Mouse (Mus musculus): ENCODE measurements around the gene Psmb4. TPM values are rescaled to one million over a fixed set of nuclear protein-coding genes. Genes with fewer than 3 reads are reported as not detected.

Psmb4 gene
- total and polyA plus RNA-seq, 3 experiments, result 212 to 232 (median 223) TPM

GRCm38 (mm10) chr3:94837183-94837890, 49.4 kb downstream of the Psmb4 start, which contains the start of gene Pogz:
Gene Pogz (plus strand): TSS chr3:94837567.
- Histone ChIP-seq H3K27ac (peak within 1 kb of the TSS; percentile 98), H3K4me1 (ENCODE audit: control insufficient read depth, insufficient read depth, low read length) (peaks cover 5% of the 10 kb centered on the region), H3K36me3 (ENCODE audit: control insufficient read depth, insufficient read depth, low read length) (peaks cover 4% of the 10 kb centered on the region), H3K27me3 (ENCODE audit: control insufficient read depth, insufficient read depth, low read length) (peaks cover 2% of the 10 kb centered on the region; the same call in 1 of the 2 replicates), H3K79me2 (replicated peaks; ENCODE audit: control insufficient read depth, insufficient read depth, low read length) (peaks cover 6% of the 10 kb centered on the region), H3K9ac (ENCODE audit: low read depth, low read length) (peak within 1 kb of the TSS; percentile 80), H3K4me3 (peak within 1 kb of the TSS; percentile 80)
- peak; percentile 91 for TF ChIP-seq EP300 (IDR thresholded peaks at IDR 0.05; ENCODE audit: insufficient read depth, low read depth, low read length)
- TF ChIP-seq CTCF (IDR thresholded peaks at IDR 0.05), result no peak
- TF ChIP-seq POLR2A (IDR thresholded peaks at IDR 0.05; ENCODE audit: insufficient read depth, low read depth, low read length), result peak; percentile 44; the same call in 1 of the 2 replicates
- peak; percentile 94 to 96 for DNase-seq
- WGBS, result under 1% methylated on average over 54 of the region's 57 CpGs
- intact Hi-C loops (cut with DNase I), result loop anchor here (1.0 kb wide), 1 partner anchor 16 kb away; no protein-coding TSS in a partner anchor

- Histone ChIP-seq H3K27ac (no peak overlapping the region), H3K4me1 (ENCODE audit: control insufficient read depth, insufficient read depth, low read length) (peaks cover 5% of the 10 kb centered on the region), H3K36me3 (ENCODE audit: control insufficient read depth, insufficient read depth, low read length) (peaks cover 4% of the 10 kb centered on the region), H3K27me3 (ENCODE audit: control insufficient read depth, insufficient read depth, low read length) (peaks cover 2% of the 10 kb centered on the region; the same call in 1 of the 2 replicates), H3K9ac (ENCODE audit: low read depth, low read length) (no peak overlapping the region), H3K4me3 (no peak overlapping the region), H3K79me2 (replicated peaks; ENCODE audit: control insufficient read depth, insufficient read depth, low read length) (peaks cover 6% of the 10 kb centered on the region)
- TF ChIP-seq POLR2A (IDR thresholded peaks at IDR 0.05; ENCODE audit: insufficient read depth, low read depth, low read length) (no peak), EP300 (IDR thresholded peaks at IDR 0.05; ENCODE audit: insufficient read depth, low read depth, low read length) (no peak), CTCF (IDR thresholded peaks at IDR 0.05) (no peak)
- WGBS, result 64% methylated on average over 3 of the region's 3 CpGs
- DNase-seq, result no peak
- intact Hi-C loops (cut with DNase I), result no loop called here
Measured at GRCm38 (mm10) chr3:94835396-94835795, 51.4 kb downstream of the Psmb4 start.

Other genes starting within 250 kb of the Psmb4 start
- not detected for gene Gm10972, start 243.8 kb downstream of the Psmb4 start, total RNA-seq (2021)
- gene Gm10972, start 243.8 kb downstream of the Psmb4 start, polyA plus RNA-seq (2012; rRNA removed), result not detected in 2 replicates
- 1 to 10 TPM; 2.0 to 2.1 TPM for gene Tuft1, start 228.1 kb downstream of the Psmb4 start, total RNA-seq (2021)
- gene Tuft1, start 228.1 kb downstream of the Psmb4 start, polyA plus RNA-seq (2012; rRNA removed), result 1.6 and 1.9 TPM in 2 replicates
- gene Selenbp2, start 193.4 kb downstream of the Psmb4 start, total RNA-seq (2021), result 10 to 100 TPM; 12.4 to 19.0 TPM
- gene Selenbp2, start 193.4 kb downstream of the Psmb4 start, polyA plus RNA-seq (2012; rRNA removed), result 4.1 and 6.8 TPM in 2 replicates
- gene Cgn, start 100.5 kb downstream of the Psmb4 start, total RNA-seq (2021), result under 1 TPM; 0.25 to 0.50 TPM
- 0.26 and 0.43 TPM in 2 replicates for gene Cgn, start 100.5 kb downstream of the Psmb4 start, polyA plus RNA-seq (2012; rRNA removed)
- gene Pogz, start 49.4 kb downstream of the Psmb4 start, total RNA-seq (2021), result 10 to 100 TPM; 17.3 TPM
- gene Pogz, start 49.4 kb downstream of the Psmb4 start, polyA plus RNA-seq (2012; rRNA removed), result 13.7 and 16.4 TPM in 2 replicates
- 100 to 1,000 TPM; 100 to 122 TPM for gene Selenbp1, start 46.1 kb upstream of the Psmb4 start, total RNA-seq (2021)
- 190 and 223 TPM in 2 replicates for gene Selenbp1, start 46.1 kb upstream of the Psmb4 start, polyA plus RNA-seq (2012; rRNA removed)
- 1 to 10 TPM; 6.6 to 8.0 TPM for gene Rfx5, start 67.1 kb upstream of the Psmb4 start, total RNA-seq (2021)
- gene Rfx5, start 67.1 kb upstream of the Psmb4 start, polyA plus RNA-seq (2012; rRNA removed), result 5.6 and 7.1 TPM in 2 replicates
- gene Pi4kb, start 87.8 kb upstream of the Psmb4 start, total RNA-seq (2021), result 10 to 100 TPM; 25.8 to 29.5 TPM
- gene Pi4kb, start 87.8 kb upstream of the Psmb4 start, polyA plus RNA-seq (2012; rRNA removed), result 18.7 and 28.7 TPM in 2 replicates
- 10 to 100 TPM; 11.0 to 13.5 TPM for gene Zfp687, start 128.5 kb upstream of the Psmb4 start, total RNA-seq (2021)
- gene Zfp687, start 128.5 kb upstream of the Psmb4 start, polyA plus RNA-seq (2012; rRNA removed), result 10.6 and 10.9 TPM in 2 replicates
- 100 to 1,000 TPM; 121 to 140 TPM for gene Psmd4, start 155.7 kb upstream of the Psmb4 start, total RNA-seq (2021)
- 119 and 144 TPM in 2 replicates for gene Psmd4, start 155.7 kb upstream of the Psmb4 start, polyA plus RNA-seq (2012; rRNA removed)
- 10 to 100 TPM; 15.8 to 16.8 TPM for gene Pip5k1a, start 220.0 kb upstream of the Psmb4 start, total RNA-seq (2021)
- gene Pip5k1a, start 220.0 kb upstream of the Psmb4 start, polyA plus RNA-seq (2012; rRNA removed), result 11.8 and 17.9 TPM in 2 replicates
- 10 to 100 TPM; 31.8 to 36.5 TPM for gene Vps72, start 224.1 kb upstream of the Psmb4 start, total RNA-seq (2021)
- 34.5 and 39.2 TPM in 2 replicates for gene Vps72, start 224.1 kb upstream of the Psmb4 start, polyA plus RNA-seq (2012; rRNA removed)
- 10 to 100 TPM; 22.6 to 30.9 TPM for gene Tmod4, start 237.5 kb upstream of the Psmb4 start, total RNA-seq (2021)
- 23.3 and 25.6 TPM in 2 replicates for gene Tmod4, start 237.5 kb upstream of the Psmb4 start, polyA plus RNA-seq (2012; rRNA removed)
- gene Scnm1, start 247.1 kb upstream of the Psmb4 start, total RNA-seq (2021), result 10 to 100 TPM; 28.3 to 32.1 TPM
- 46.8 and 67.9 TPM in 2 replicates for gene Scnm1, start 247.1 kb upstream of the Psmb4 start, polyA plus RNA-seq (2012; rRNA removed)
- gene Lysmd1, start 247.1 kb upstream of the Psmb4 start, total RNA-seq (2021), result 1 to 10 TPM; 4.5 to 6.3 TPM
- gene Lysmd1, start 247.1 kb upstream of the Psmb4 start, polyA plus RNA-seq (2012; rRNA removed), result 5.8 and 7.8 TPM in 2 replicates